Mouse (Mus musculus) kidney, embryonic 16.5 days (tissue): ENCODE results near the gene Pex11g. TPM values are rescaled to one million over a fixed set of nuclear protein-coding genes. Genes with fewer than 3 reads are reported as not detected.

ENCODE experiments used
- ATAC-seq: fragments of 200-750 bp; cut with Nextera tagmentation; 2 replicates; pipeline ENCODE4 v1.8.0; 2017; ENCODE audit warnings: moderate TSS enrichment; ENCODE audit not compliant: low FRiP score, low TSS enrichment
- H3K27ac ChIP-seq: fragments of 300-500 bp; sonication (generic); 2 replicates; pipeline ENCODE4 v1.5.1; 2014; ENCODE audit warnings: low read length
- H3K27me3 ChIP-seq: fragments of 300-500 bp; sonication (generic); 2 replicates; pipeline ENCODE4 v1.6.1; 2014; ENCODE audit warnings: low read length, control low read depth, mixed read lengths; ENCODE audit not compliant: insufficient read depth
- H3K36me3 ChIP-seq: fragments of 300-500 bp; sonication (generic); 2 replicates; pipeline ENCODE4 v1.6.1; 2014; ENCODE audit warnings: low read length, control low read depth, mixed read lengths; ENCODE audit not compliant: insufficient read depth
- H3K4me1 ChIP-seq: fragments of 300-500 bp; sonication (generic); 2 replicates; pipeline ENCODE4 v1.6.1; 2014; ENCODE audit warnings: low read length, control low read depth, mixed read lengths; ENCODE audit not compliant: insufficient read depth
- H3K4me2 ChIP-seq: fragments of 300-500 bp; sonication (generic); replicated peaks from 2 replicates; pipeline ENCODE4 v1.6.1; 2014; ENCODE audit warnings: low read depth, low read length
- H3K4me3 ChIP-seq: fragments of 300-500 bp; sonication (generic); 2 replicates; pipeline ENCODE4 v1.5.1; 2014; ENCODE audit warnings: mild to moderate bottlenecking, low read length
- H3K9ac ChIP-seq: fragments of 300-500 bp; sonication (generic); replicated peaks from 2 replicates; pipeline ENCODE4 v1.6.1; 2014; ENCODE audit warnings: low read length
- H3K9me3 ChIP-seq: fragments of 300-500 bp; sonication (generic); 2 replicates; pipeline ENCODE4 v1.6.1; 2016; ENCODE audit warnings: low read length, control low read depth
- WGBS: fragments of 180-500 bp; shearing (Covaris S2); extraction: QIAGEN DNeasy Blood & Tissue Kit; methylation state at CpG from one replicate; pipeline ENCODE4 v1.1.7; 2014; 5-methylcytosine and 5-hydroxymethylcytosine counted together
- polyA plus RNA-seq: library from polyadenylated mRNA; unstranded; fragments of >200 nt; fragmentation: Nextera tagmentation; extraction: Ambion mirVana; gene quantifications from 2 replicates; pipeline ENCODE4 v1.2.1, GENCODE M21; 2015

The Pex11g gene
- polyA plus RNA-seq, 1 experiment from 2014 or later: 10.1 TPM

DNA sequence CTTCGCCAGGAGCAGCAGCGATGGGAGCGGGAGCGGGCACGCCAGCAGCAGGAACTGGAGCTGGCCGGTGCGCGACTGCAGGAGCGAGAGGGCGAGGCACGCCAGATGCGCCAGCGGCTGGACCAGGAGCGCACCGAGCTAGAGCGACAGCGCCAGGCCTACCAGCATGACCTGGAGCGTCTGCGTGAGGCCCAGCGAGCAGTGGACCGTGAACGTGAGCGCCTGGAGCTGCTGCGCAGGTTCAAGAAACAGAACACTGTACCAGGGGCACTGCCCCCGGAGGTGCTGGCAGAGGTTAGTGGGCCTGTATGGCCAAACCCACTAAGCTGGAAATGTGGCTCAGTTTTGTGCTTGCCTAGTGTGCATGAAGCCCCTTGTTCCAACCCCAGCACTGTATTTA, 15.5 kb downstream of the Pex11g start:
- peak; percentile 55; the same call in 1 of the 2 replicates for ATAC-seq
- H3K4me3 ChIP-seq: no peak overlapping the region
- no peaks in the 10 kb centered on the region for H3K9me3 ChIP-seq
- H3K27ac ChIP-seq: no peak overlapping the region
- peaks cover 87% of the 10 kb centered on the region for H3K36me3 ChIP-seq
- no peaks in the 10 kb centered on the region for H3K27me3 ChIP-seq
- H3K9ac ChIP-seq: no peak overlapping the region
- H3K4me1 ChIP-seq: no peaks in the 10 kb centered on the region
- 89% methylated on average over 25 of the region's 25 CpGs for WGBS
- H3K4me2 ChIP-seq: no peak overlapping the region

DNA sequence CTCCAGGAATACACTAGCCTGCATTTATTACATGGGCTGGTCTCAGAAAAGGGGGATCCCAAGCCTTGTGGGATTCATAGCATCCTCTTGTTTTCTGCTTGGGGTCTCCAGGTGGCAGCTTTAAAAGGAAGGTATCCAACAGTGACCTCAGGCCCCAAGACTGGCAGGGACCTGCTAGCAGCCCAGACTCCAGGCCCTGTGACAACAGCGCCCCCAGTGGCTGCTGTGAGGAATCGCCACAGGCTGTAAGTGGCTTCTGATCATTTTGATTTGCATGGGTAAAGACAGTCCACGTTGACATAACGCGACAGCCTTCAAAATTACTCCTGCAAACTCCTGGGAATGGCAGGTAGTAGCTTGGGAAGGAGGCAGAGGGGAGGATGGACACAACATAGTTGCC, 16.8 kb downstream of the Pex11g start:
- WGBS: 30% methylated on average over 5 of the region's 5 CpGs
- H3K9ac ChIP-seq: no peak overlapping the region
- ATAC-seq: no peak
- no peaks in the 10 kb centered on the region for H3K9me3 ChIP-seq
- H3K36me3 ChIP-seq: peaks cover 85% of the 10 kb centered on the region
- H3K4me2 ChIP-seq: no peak overlapping the region
- H3K27me3 ChIP-seq: no peaks in the 10 kb centered on the region
- H3K27ac ChIP-seq: no peak overlapping the region
- no peaks in the 10 kb centered on the region for H3K4me1 ChIP-seq
- H3K4me3 ChIP-seq: no peak overlapping the region

DNA sequence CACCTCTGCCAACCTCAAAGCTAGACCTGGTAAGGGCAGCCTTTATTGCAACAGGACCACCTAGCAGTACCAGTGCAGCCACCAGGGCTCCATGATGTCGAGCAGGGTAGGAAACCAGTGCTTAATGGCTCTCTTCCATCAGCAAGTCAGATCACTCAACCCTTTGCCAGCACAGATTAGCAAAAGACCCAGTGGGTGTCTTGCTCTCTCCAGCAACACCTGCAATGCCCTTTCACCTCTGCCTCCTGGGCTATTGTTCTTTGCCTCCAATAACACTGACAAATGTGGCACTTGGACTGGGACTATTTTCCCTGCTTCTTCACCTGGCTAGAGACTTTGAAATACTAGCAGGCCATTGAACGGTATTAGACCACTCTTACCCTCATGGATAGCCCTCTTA, 18.3 kb downstream of the Pex11g start:
- ATAC-seq: no peak
- no peaks in the 10 kb centered on the region for H3K9me3 ChIP-seq

DNA sequence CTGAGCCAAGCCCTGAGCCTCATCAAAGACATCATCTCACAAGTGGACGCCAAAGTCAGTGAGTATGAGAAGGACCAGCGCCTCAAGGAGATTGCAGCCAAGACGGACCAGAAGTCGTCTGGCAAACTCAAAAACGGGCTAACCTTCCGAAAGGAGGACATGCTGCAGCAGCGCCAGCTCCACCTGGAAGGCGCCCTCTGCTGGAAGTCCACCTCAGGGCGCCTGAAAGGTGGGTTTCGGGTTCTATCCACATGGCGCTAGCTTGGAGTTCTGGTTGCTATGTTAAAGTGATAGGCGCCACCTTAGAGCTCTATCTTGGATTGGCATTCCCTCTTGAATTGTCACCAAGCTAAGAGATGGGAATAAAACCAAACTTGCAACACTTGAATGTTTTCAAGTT, 28.0 kb downstream of the Pex11g start:
- H3K36me3 ChIP-seq: peaks cover 58% of the 10 kb centered on the region
- H3K4me2 ChIP-seq: no peak overlapping the region
- 83% methylated on average over 12 of the region's 12 CpGs for WGBS
- no peaks in the 10 kb centered on the region for H3K27me3 ChIP-seq
- no peaks in the 10 kb centered on the region for H3K4me1 ChIP-seq
- no peak overlapping the region for H3K27ac ChIP-seq
- H3K9me3 ChIP-seq: no peaks in the 10 kb centered on the region
- no peak overlapping the region for H3K9ac ChIP-seq
- ATAC-seq: no peak
- no peak overlapping the region for H3K4me3 ChIP-seq

More for the DNA sequence above, 18.3 kb downstream of the Pex11g start:
- Histone ChIP-seq H3K4me1 (no peaks in the 10 kb centered on the region), H3K4me3 (no peak overlapping the region), H3K9ac (no peak overlapping the region), H3K36me3 (peaks cover 72% of the 10 kb centered on the region), H3K27me3 (no peaks in the 10 kb centered on the region), H3K27ac (no peak overlapping the region), H3K4me2 (no peak overlapping the region)
- 97% methylated on average over 2 of the region's 2 CpGs for whole genome bisulfite sequencing

DNA sequence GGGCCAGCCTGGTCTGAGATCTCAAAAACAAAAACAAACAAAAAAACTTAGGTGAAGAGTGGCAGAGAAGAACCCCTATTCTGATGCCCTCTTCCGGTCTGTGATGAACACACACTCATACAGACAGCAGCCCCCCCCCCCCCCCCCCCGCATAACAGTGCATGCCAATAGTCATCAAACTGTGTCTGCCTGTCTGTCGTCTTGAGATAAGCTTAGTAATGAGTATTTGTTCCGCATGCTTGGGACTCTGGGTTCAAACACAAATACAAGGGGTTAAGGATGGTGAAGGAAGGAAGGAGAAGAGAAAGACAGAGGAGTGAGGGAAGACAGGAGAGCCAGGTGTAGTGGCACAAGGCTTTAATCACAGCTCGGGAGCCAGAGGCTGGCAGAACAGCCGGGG, 31.0 kb downstream of the Pex11g start:
- Histone ChIP-seq H3K9ac (no peak overlapping the region), H3K4me2 (no peak overlapping the region), H3K27me3 (no peaks in the 10 kb centered on the region), H3K27ac (no peak overlapping the region), H3K4me1 (no peaks in the 10 kb centered on the region), H3K4me3 (no peak overlapping the region), H3K9me3 (no peaks in the 10 kb centered on the region), H3K36me3 (peaks cover 84% of the 10 kb centered on the region)
- ATAC-seq: no peak
- 89% methylated on average over 5 of the region's 6 CpGs for WGBS

DNA sequence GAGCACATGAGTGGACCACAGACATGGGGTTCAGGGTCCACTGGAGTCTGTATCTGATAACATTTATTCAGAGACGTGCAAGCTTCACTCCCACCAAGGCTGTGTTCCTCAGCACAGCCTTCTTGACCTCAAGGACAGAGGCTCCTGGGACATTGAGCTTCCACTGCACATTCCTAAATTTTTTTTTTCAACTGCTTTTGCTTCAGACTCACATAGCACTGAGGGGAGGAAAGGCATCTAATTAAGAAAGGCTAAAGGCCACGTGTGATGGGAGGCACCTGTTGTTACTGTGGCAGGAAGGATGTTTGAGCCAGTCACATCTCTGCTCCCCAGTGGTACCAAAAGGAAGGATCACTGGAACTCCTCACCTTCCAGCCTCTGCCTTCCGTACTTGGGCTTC, 36.4 kb downstream of the Pex11g start:
- Histone ChIP-seq H3K4me1 (no peaks in the 10 kb centered on the region; the same call in 1 of the 2 replicates), H3K27ac (no peak overlapping the region), H3K4me2 (no peak overlapping the region), H3K27me3 (no peaks in the 10 kb centered on the region), H3K9me3 (no peaks in the 10 kb centered on the region), H3K36me3 (peaks cover 62% of the 10 kb centered on the region), H3K4me3 (no peak overlapping the region), H3K9ac (no peak overlapping the region)
- ATAC-seq: peak; percentile 53
- 52% methylated on average over 3 of the region's 3 CpGs for WGBS

DNA sequence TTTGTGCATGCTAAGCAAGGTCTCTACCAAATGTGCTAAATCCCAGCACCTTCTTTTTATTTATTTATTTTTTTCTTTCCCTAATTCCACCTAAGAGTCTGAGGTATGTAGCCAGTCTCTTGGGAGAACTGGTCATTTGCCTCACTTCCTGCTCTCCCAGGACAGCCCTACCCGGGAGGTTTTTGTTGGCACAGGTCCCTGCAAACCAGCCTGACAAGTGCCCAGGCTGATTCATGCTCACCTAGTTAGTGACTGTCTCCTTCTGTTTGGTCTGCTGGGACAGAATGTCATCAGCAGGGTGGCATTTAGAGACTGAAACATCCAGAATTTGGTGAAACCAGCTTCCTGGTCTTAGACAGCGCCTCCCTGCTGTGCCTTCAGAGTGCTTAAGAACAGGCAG, 37.5 kb downstream of the Pex11g start:
- Histone ChIP-seq H3K9ac (no peak overlapping the region), H3K27ac (no peak overlapping the region; the same call in 1 of the 2 replicates), H3K27me3 (no peaks in the 10 kb centered on the region), H3K4me3 (no peak overlapping the region), H3K36me3 (peaks cover 52% of the 10 kb centered on the region), H3K4me1 (no peaks in the 10 kb centered on the region; the same call in 1 of the 2 replicates), H3K4me2 (no peak overlapping the region), H3K9me3 (no peaks in the 10 kb centered on the region)
- 70% methylated on average over 2 of the region's 2 CpGs for WGBS
- no peak for ATAC-seq

DNA sequence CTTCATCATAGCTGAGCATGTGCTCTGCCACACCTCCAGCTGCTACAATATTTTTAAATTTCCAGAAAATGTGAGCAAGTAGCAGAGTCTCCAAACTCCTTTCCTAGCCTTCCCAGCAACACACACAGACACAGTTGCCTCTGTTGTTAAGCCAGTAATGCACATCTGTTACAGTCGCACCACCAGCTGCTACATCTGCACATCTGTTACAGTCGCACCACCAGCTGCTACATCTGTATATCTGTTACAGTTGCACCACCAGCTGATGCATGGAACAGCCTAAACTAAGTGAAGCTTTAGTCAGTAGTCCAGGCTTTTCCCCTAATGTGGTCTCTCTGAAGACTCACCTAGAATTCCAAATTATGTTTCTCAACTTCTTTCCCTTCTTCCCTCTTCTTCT, 39.1 kb downstream of the Pex11g start:
- Histone ChIP-seq H3K9ac (no peak overlapping the region), H3K27me3 (no peaks in the 10 kb centered on the region), H3K36me3 (peaks cover 38% of the 10 kb centered on the region), H3K4me3 (no peak overlapping the region), H3K4me1 (no peaks in the 10 kb centered on the region; the same call in 1 of the 2 replicates), H3K9me3 (no peaks in the 10 kb centered on the region), H3K27ac (no peak overlapping the region), H3K4me2 (no peak overlapping the region)
- WGBS: 87% methylated on average over 2 of the region's 2 CpGs
- ATAC-seq: no peak

DNA sequence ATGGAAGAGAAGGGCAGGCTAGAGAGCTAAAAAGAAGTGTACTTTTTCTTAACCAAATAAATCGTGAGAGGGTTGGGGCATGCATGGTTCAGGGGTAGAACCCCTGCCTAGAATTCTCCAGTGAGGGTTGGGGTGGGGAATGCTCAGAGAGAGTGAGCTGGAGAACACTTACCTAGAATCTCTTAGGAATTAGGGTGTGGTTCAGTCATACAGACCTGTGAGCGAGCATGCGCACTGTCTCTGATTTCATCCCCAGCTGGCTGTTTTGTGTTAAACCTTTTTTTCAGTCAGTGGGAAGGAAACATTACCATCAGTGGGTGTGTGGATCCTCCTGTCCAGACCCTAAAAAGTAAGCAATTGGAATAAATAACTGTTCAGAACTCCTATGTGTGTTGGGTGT, 41.3 kb downstream of the Pex11g start:
- no peak for ATAC-seq
- H3K4me1 ChIP-seq: peaks cover 5% of the 10 kb centered on the region
- 90% methylated on average over 3 of the region's 3 CpGs for WGBS
- no peak overlapping the region for H3K9ac ChIP-seq
- peaks cover 18% of the 10 kb centered on the region for H3K36me3 ChIP-seq
- H3K27ac ChIP-seq: no peak overlapping the region
- no peaks in the 10 kb centered on the region for H3K9me3 ChIP-seq
- H3K4me2 ChIP-seq: no peak overlapping the region
- no peaks in the 10 kb centered on the region for H3K27me3 ChIP-seq
- H3K4me3 ChIP-seq: no peak overlapping the region

DNA sequence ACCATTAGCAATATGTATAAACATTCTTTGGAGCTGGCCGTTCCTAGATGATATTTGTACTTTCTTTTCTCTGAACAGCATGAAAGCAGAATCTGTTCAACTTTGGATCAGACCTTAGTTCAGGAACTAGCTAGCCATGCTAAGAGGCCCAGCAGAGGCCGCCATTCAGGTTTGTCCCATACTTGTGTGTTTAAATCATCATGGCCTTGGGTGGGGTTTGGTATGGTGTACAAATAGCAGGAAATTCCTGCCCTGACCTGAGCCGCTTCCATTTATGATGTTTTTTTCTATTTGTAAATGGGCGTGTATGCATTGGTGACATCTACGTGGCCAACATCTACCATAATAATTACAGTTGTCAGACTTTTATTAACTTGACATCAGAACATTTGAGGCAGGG, 42.3 kb downstream of the Pex11g start:
- H3K9me3 ChIP-seq: no peaks in the 10 kb centered on the region
- H3K4me1 ChIP-seq: peaks cover 12% of the 10 kb centered on the region
- H3K36me3 ChIP-seq: peaks cover 12% of the 10 kb centered on the region
- H3K27ac ChIP-seq: no peak overlapping the region
- H3K9ac ChIP-seq: no peak overlapping the region
- no peak for ATAC-seq
- 86% methylated on average over 5 of the region's 5 CpGs for WGBS
- no peak overlapping the region for H3K4me2 ChIP-seq
- H3K4me3 ChIP-seq: no peak overlapping the region
- no peaks in the 10 kb centered on the region for H3K27me3 ChIP-seq
